In genomic region chr17:43822207-43822606, GRCm38 (mm10) we compare ENCODE assay signal across 28 mouse cellular contexts. TPM values are rescaled to one million over a fixed set of nuclear protein-coding genes. Genes with fewer than 3 reads are reported as not detected.
A peak's percentile ranks its signal among the peaks of the same experiment; 100 is the strongest.
DNase-seq lines count a peak whose midpoint lies in the region; ATAC-seq lines count a peak whose summit lies in the region.
"Had no signal": no experiment of that assay in that cellular context is flagged by ENCODE, and none has a peak within 500 bp of the region (broad histone marks: within the 10 kb centered on the region; RNA-seq: fewer than 3 reads in every experiment).

No protein-coding gene starts in this region.

- H3K4me3 ChIP-seq in heart, embryonic 10.5 days = no peak overlapping the region
- no peak overlapping the region for H3K4me3 ChIP-seq in heart, embryonic 12.5 days
- H3K4me3 ChIP-seq in forebrain, embryonic 16.5 days (replicated peaks; ENCODE audit: low read length) = no peak overlapping the region
- no peak overlapping the region for H3K4me3 ChIP-seq in midbrain, embryonic 14.5 days (replicated peaks; ENCODE audit: low read depth, low read length)
- H3K4me3 ChIP-seq: heart, embryonic 13.5 days; limb, embryonic 13.5 days; liver, embryonic 12.5 days; neural tube, embryonic 12.5 days had no signal

- no peaks in the 10 kb centered on the region for H3K9me3 ChIP-seq in heart, embryonic 10.5 days
- H3K9me3 ChIP-seq in heart, embryonic 12.5 days (replicated peaks) = no peaks in the 10 kb centered on the region; the same call in 1 of the 2 replicates
- H3K9me3 ChIP-seq in forebrain, embryonic 16.5 days (ENCODE audit: control insufficient read depth, low read length) = no peaks in the 10 kb centered on the region
- no peaks in the 10 kb centered on the region for H3K9me3 ChIP-seq in midbrain, embryonic 14.5 days (ENCODE audit: control insufficient read depth, low read length)
- H3K9me3 ChIP-seq: heart, embryonic 13.5 days; limb, embryonic 13.5 days; liver, embryonic 12.5 days; neural tube, embryonic 12.5 days had no signal

- no peaks in the 10 kb centered on the region for H3K36me3 ChIP-seq in heart, embryonic 10.5 days
- H3K36me3 ChIP-seq in heart, embryonic 12.5 days = no peaks in the 10 kb centered on the region
- H3K36me3 ChIP-seq in forebrain, embryonic 16.5 days (ENCODE audit: control insufficient read depth, insufficient read depth) = no peaks in the 10 kb centered on the region
- no peaks in the 10 kb centered on the region for H3K36me3 ChIP-seq in midbrain, embryonic 14.5 days (ENCODE audit: control insufficient read depth, insufficient read depth, low read length)
- H3K36me3 ChIP-seq: G1E; heart, embryonic 13.5 days; limb, embryonic 13.5 days; liver, embryonic 12.5 days; neural tube, embryonic 12.5 days had no signal

- 76% methylated on average over 6 of the region's 6 CpGs for WGBS in heart, embryonic 10.5 days
- 71% methylated on average over 6 of the region's 6 CpGs for WGBS in heart, embryonic 12.5 days
- 56% methylated on average over 6 of the region's 6 CpGs for WGBS in forebrain, embryonic 16.5 days
- WGBS in midbrain, embryonic 14.5 days = 36% methylated on average over 6 of the region's 6 CpGs

- no peak overlapping the region for H3K27ac ChIP-seq in heart, embryonic 10.5 days
- no peak overlapping the region for H3K27ac ChIP-seq in heart, embryonic 12.5 days (ENCODE audit: poor library complexity, severe bottlenecking)
- H3K27ac ChIP-seq in forebrain, embryonic 16.5 days (ENCODE audit: low read length) = no peak overlapping the region
- peak overlapping the region; percentile 78 for H3K27ac ChIP-seq in midbrain, embryonic 14.5 days (replicated peaks; ENCODE audit: low read depth, low read length)
- H3K27ac ChIP-seq: heart, embryonic 13.5 days; limb, embryonic 13.5 days; liver, embryonic 12.5 days; neural tube, embryonic 12.5 days had no signal

- ATAC-seq in heart, embryonic 12.5 days (ENCODE audit: insufficient number of reproducible peaks, low FRiP score) = no peak
- peak; percentile 48; the same call in 1 of the 2 replicates for ATAC-seq in forebrain, embryonic 16.5 days
- ATAC-seq in midbrain, embryonic 14.5 days (ENCODE audit: low FRiP score, low TSS enrichment) = peak; percentile 81
- ATAC-seq in megakaryocyte progenitor cell, adult 5-6 weeks (replicated peaks; ENCODE audit: poor library complexity) = no peak
- ATAC-seq: liver, embryonic 12.5 days; Patski had no signal

- no peak overlapping the region for H3K4me2 ChIP-seq in heart, embryonic 12.5 days
- H3K4me2 ChIP-seq in forebrain, embryonic 16.5 days (ENCODE audit: low read length) = no peak overlapping the region
- 0 out of 2 replicates have a peak overlapping the region, but pooled peaks have one; percentile 6 for H3K4me2 ChIP-seq in midbrain, embryonic 14.5 days (ENCODE audit: low read length)
- H3K4me2 ChIP-seq: heart, embryonic 13.5 days; limb, embryonic 13.5 days; liver, embryonic 12.5 days; neural tube, embryonic 12.5 days had no signal

- H3K9ac ChIP-seq in heart, embryonic 12.5 days = no peak overlapping the region
- H3K9ac ChIP-seq in forebrain, embryonic 16.5 days (replicated peaks; ENCODE audit: low read depth, low read length) = no peak overlapping the region
- H3K9ac ChIP-seq in midbrain, embryonic 14.5 days (replicated peaks; ENCODE audit: low read length) = no peak overlapping the region
- H3K9ac ChIP-seq: heart, embryonic 13.5 days; limb, embryonic 13.5 days; liver, embryonic 12.5 days; neural tube, embryonic 12.5 days had no signal

- DNase-seq in heart, embryonic 10.5 days (ENCODE audit: low spot score) = peak; percentile 41
- peak; percentile 53 for DNase-seq in brain, adult 2 months (ENCODE audit: low read depth, low spot score)
- DNase-seq in midbrain, embryonic 14.5 days = peak; percentile 82
- no peak for DNase-seq in cerebellum, adult 18-20 months
- DNase-seq in adrenal gland, postnatal 25 days = no peak
- DNase-seq: adrenal gland, adult 2 months; B cell, adult 2 months; cerebellum, adult 8-10 months; cerebellum, postnatal 36 days; embryo, embryonic 11 days; heart, postnatal 14 days; kidney, adult 18-20 months; layer of hippocampus, adult 9-11 months; lung, adult 18-20 months; lung, postnatal 10 days; right cerebral cortex, adult 18-20 months; thymus, adult 18-20 months; thymus, postnatal 4 days had no signal

- no peaks in the 10 kb centered on the region for H3K27me3 ChIP-seq in heart, embryonic 10.5 days (ENCODE audit: insufficient read depth, poor library complexity, severe bottlenecking)
- no peaks in the 10 kb centered on the region for H3K27me3 ChIP-seq in heart, embryonic 12.5 days (replicated peaks)
- no peaks in the 10 kb centered on the region for H3K27me3 ChIP-seq in forebrain, embryonic 16.5 days (replicated peaks; ENCODE audit: control insufficient read depth, insufficient read depth, low read length)
- no peaks in the 10 kb centered on the region for H3K27me3 ChIP-seq in midbrain, embryonic 14.5 days (ENCODE audit: control insufficient read depth, insufficient read depth, low read length)
- H3K27me3 ChIP-seq: CH12.LX; heart, embryonic 13.5 days; limb, embryonic 13.5 days; liver, embryonic 12.5 days; neural tube, embryonic 12.5 days; Patski had no signal

- peaks cover 9% of the 10 kb centered on the region for H3K4me1 ChIP-seq in heart, embryonic 10.5 days
- H3K4me1 ChIP-seq in heart, embryonic 12.5 days (replicated peaks) = peaks cover 16% of the 10 kb centered on the region
- no peaks in the 10 kb centered on the region for H3K4me1 ChIP-seq in forebrain, embryonic 16.5 days (replicated peaks; ENCODE audit: control insufficient read depth, insufficient read depth, low read length)
- peaks cover 13% of the 10 kb centered on the region for H3K4me1 ChIP-seq in midbrain, embryonic 14.5 days (ENCODE audit: control insufficient read depth, insufficient read depth, low read length)
- H3K4me1 ChIP-seq: limb, embryonic 13.5 days; liver, embryonic 12.5 days; neural tube, embryonic 12.5 days had no signal

RNA-seq across cellular contexts. Expression of gene Rcan2, which starts 21.1 kb away (rescaled TPM):
- 14.5 and 28.9 TPM in 2 replicates for polyA plus RNA-seq in heart, embryonic 10.5 days (2016; fragmentation: Nextera tagmentation; extraction: Ambion mirVana)
- polyA plus RNA-seq in heart, embryonic 12.5 days (2016; fragmentation: Nextera tagmentation; extraction: Ambion mirVana) = 44.1 and 44.3 TPM in 2 replicates
- polyA plus RNA-seq in forebrain, embryonic 16.5 days (2015; fragmentation: Nextera tagmentation; extraction: Ambion mirVana) = 25.1 and 47.1 TPM in 2 replicates
- polyA plus RNA-seq in midbrain, embryonic 14.5 days (2014; fragmentation: Nextera tagmentation; extraction: Ambion mirVana) = 68.5 and 79.4 TPM in 2 replicates
- total RNA-seq in megakaryocyte progenitor cell, adult 5-6 weeks (2015) = not detected in 2 replicates
- total RNA-seq in megakaryocyte progenitor cell, adult 5-6 weeks (2017) = not detected in 2 replicates
- 2.5 and 4.0 TPM in 2 replicates for total RNA-seq in adrenal gland, postnatal 25 days (2021)
- polyA plus RNA-seq: G1E had no signal

Comparison
In these comparisons a context has a peak if more than half of its experiments do, and no peak if none do; other contexts are left out.
1. DNase-seq: peak in heart, embryonic 10.5 days (single experiment), brain, adult 2 months (single experiment) and midbrain, embryonic 14.5 days (single experiment); none in cerebellum, adult 18-20 months (0 of 2) and adrenal gland, postnatal 25 days (single experiment).
2. ATAC-seq: peak in forebrain, embryonic 16.5 days (single experiment) and midbrain, embryonic 14.5 days (single experiment); none in heart, embryonic 12.5 days (single experiment) and megakaryocyte progenitor cell, adult 5-6 weeks (single experiment).